Mouse (Mus musculus): Measurements from ENCODE around the gene Tmem97. TPM values are rescaled to one million over a fixed set of nuclear protein-coding genes. Genes with fewer than 3 reads are reported as not detected.
"Not testable (repeated sequence)": the region's sequence is repeated elsewhere in the genome, so short reads cannot be mapped to it uniquely, and the experiment has no call there.

The Tmem97 gene
- polyA plus RNA-seq, 1 experiment from 2014 or later, result 41.7 TPM

DNA sequence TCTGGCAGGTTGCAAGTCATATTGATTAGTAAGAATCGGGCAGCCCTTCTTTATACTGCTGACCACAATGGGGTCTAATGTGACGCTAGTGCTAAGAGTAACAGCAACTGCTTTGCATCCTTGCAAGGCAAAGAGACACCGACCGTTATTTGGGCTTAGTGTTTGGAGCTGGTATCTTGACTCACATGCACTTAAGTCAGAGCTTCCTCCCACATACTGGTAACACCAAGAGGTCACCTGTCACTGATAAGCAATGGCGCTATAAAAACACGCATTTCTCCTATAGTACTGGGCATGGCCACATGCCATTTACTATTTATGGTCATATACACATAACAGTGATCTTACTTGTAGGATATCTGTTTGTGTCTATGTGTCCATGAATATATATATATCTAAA is 32.3 kb upstream of the Tmem97 start:
- no peaks in the 10 kb centered on the region for H3K4me1 ChIP-seq (ENCODE audit: control insufficient read depth, insufficient read depth, low read length)
- no peak for ATAC-seq

DNA sequence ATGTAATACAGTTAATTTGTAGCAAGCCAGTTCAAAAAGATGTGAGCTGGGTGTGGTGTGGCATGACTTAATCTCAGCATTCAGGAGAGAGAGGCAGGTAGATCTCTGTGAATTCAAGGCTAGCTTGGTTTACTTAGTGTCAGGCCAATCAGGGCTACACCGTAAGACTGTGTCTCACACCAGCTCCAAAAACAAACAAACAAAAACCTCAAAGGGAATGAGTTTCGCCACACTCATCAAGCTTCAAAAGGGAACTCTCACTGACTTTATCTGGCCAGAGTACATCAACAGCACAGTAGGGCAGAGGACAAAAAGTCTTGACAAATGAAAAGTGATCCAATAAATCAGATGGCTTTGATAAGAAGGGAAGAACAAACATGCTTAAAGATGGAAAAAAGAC is 24.4 kb upstream of the Tmem97 start:
- Histone ChIP-seq H3K9ac (ENCODE audit: low read depth, low read length) (no peak overlapping the region), H3K36me3 (ENCODE audit: control insufficient read depth, insufficient read depth, low read length) (peaks cover 13% of the 10 kb centered on the region), H3K4me3 (ENCODE audit: low read depth, low read length) (no peak overlapping the region), H3K4me2 (ENCODE audit: low read length) (no peak overlapping the region), H3K27me3 (ENCODE audit: control insufficient read depth, insufficient read depth, low read depth, low read length) (no peaks in the 10 kb centered on the region), H3K9me3 (replicated peaks; ENCODE audit: control insufficient read depth, low read length, poor library complexity, severe bottlenecking) (no peaks in the 10 kb centered on the region), H3K27ac (ENCODE audit: low read length) (no peak overlapping the region), H3K4me1 (ENCODE audit: control insufficient read depth, insufficient read depth, low read length) (no peaks in the 10 kb centered on the region)
- 87% methylated on average over 2 of the region's 2 CpGs for WGBS
- ATAC-seq, result no peak

More for the DNA sequence above, 32.3 kb upstream of the Tmem97 start:
- Histone ChIP-seq H3K27me3 (ENCODE audit: control insufficient read depth, insufficient read depth, low read depth, low read length) (no peaks in the 10 kb centered on the region), H3K4me2 (ENCODE audit: low read length) (no peak overlapping the region), H3K9ac (ENCODE audit: low read depth, low read length) (no peak overlapping the region), H3K27ac (ENCODE audit: low read length) (no peak overlapping the region), H3K4me3 (ENCODE audit: low read depth, low read length) (no peak overlapping the region), H3K36me3 (ENCODE audit: control insufficient read depth, insufficient read depth, low read length) (peaks cover 20% of the 10 kb centered on the region), H3K9me3 (replicated peaks; ENCODE audit: control insufficient read depth, low read length, poor library complexity, severe bottlenecking) (no peaks in the 10 kb centered on the region)
- 90% methylated on average over 6 of the region's 6 CpGs for WGBS

DNA sequence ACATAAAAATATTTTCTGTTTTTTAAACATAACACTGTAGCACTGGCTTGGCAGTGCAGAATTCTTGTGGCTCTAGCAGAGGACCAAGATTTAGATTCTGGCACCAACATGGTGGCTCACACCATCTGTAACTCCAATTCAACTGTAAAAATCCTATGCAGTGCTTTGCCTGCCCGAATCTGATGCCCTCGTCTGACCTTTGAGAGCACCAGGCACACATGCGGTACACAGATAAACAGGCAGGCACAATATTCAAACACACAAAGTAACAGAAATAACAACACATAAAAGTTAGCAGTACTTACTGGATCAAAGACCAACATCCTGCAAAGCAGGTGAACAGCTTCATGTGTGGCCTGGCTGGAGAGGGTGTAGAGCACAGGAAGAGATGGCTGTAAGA is 24.0 kb upstream of the Tmem97 start:
- H3K27me3 ChIP-seq (ENCODE audit: control insufficient read depth, insufficient read depth, low read depth, low read length), result no peaks in the 10 kb centered on the region
- H3K9ac ChIP-seq (ENCODE audit: low read depth, low read length), result no peak overlapping the region
- no peak overlapping the region for H3K4me3 ChIP-seq (ENCODE audit: low read depth, low read length)
- peaks cover 15% of the 10 kb centered on the region for H3K36me3 ChIP-seq (ENCODE audit: control insufficient read depth, insufficient read depth, low read length)
- 100% methylated on average over 3 of the region's 3 CpGs for WGBS
- H3K27ac ChIP-seq (ENCODE audit: low read length), result no peak overlapping the region
- no peaks in the 10 kb centered on the region for H3K9me3 ChIP-seq (replicated peaks; ENCODE audit: control insufficient read depth, low read length, poor library complexity, severe bottlenecking)
- no peaks in the 10 kb centered on the region for H3K4me1 ChIP-seq (ENCODE audit: control insufficient read depth, insufficient read depth, low read length)
- no peak for ATAC-seq
- no peak overlapping the region for H3K4me2 ChIP-seq (ENCODE audit: low read length)

DNA sequence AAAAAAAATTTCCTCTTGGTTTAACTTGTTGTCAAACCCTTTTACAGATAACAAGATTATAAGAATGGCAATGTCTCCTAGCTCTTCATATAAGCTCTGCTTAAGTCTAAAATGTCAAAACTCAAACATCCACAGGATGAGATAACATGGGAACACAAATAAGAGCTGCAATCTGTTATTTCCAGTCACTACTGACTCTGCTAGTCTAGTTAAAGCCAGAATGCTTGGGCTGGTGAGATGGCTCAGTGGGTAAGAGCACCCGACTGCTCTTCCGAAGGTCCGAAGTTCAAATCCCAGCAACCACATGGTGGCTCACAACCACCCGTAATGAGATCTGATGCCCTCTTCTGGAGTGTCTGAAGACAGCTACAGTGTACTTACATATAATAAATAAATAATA is 23.5 kb upstream of the Tmem97 start:
- H3K4me3 ChIP-seq (ENCODE audit: low read depth, low read length); H3K27ac ChIP-seq (ENCODE audit: low read length); H3K9me3 ChIP-seq (replicated peaks; ENCODE audit: control insufficient read depth, low read length, poor library complexity, severe bottlenecking); H3K27me3 ChIP-seq (ENCODE audit: control insufficient read depth, insufficient read depth, low read depth, low read length); ATAC-seq; H3K9ac ChIP-seq (ENCODE audit: low read depth, low read length); H3K4me2 ChIP-seq (ENCODE audit: low read length); H3K4me1 ChIP-seq (ENCODE audit: control insufficient read depth, insufficient read depth, low read length): not testable (repeated sequence)
- 97% methylated on average over 3 of the region's 4 CpGs for WGBS
- peaks cover 15% of the 10 kb centered on the region for H3K36me3 ChIP-seq (ENCODE audit: control insufficient read depth, insufficient read depth, low read length)

DNA sequence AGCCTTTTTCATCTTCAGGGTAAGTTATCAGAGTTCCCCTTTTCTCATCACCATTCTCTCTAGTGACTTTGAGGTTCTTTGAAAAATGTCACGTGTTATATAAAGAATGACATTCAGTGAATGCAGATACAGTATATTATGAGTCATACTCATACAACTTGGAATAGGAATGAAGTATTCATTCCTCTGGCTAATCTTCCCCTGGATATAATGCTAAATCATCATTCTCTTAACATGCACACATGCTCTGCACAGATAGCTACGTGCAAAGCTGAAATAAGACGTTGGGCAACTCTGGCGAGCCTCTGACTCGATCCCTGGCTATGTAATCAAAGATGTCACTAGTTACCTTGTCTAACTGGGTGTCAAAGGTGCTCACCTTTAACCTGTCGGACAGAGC is 21.3 kb upstream of the Tmem97 start:
- Histone ChIP-seq H3K4me1 (ENCODE audit: control insufficient read depth, insufficient read depth, low read length) (no peaks in the 10 kb centered on the region), H3K4me3 (ENCODE audit: low read depth, low read length) (no peak overlapping the region), H3K9ac (ENCODE audit: low read depth, low read length) (no peak overlapping the region), H3K4me2 (ENCODE audit: low read length) (no peak overlapping the region), H3K27me3 (ENCODE audit: control insufficient read depth, insufficient read depth, low read depth, low read length) (no peaks in the 10 kb centered on the region), H3K36me3 (ENCODE audit: control insufficient read depth, insufficient read depth, low read length) (peaks cover 17% of the 10 kb centered on the region), H3K27ac (ENCODE audit: low read length) (no peak overlapping the region), H3K9me3 (replicated peaks; ENCODE audit: control insufficient read depth, low read length, poor library complexity, severe bottlenecking) (no peaks in the 10 kb centered on the region)
- no peak for ATAC-seq
- 94% methylated on average over 6 of the region's 6 CpGs for WGBS

DNA sequence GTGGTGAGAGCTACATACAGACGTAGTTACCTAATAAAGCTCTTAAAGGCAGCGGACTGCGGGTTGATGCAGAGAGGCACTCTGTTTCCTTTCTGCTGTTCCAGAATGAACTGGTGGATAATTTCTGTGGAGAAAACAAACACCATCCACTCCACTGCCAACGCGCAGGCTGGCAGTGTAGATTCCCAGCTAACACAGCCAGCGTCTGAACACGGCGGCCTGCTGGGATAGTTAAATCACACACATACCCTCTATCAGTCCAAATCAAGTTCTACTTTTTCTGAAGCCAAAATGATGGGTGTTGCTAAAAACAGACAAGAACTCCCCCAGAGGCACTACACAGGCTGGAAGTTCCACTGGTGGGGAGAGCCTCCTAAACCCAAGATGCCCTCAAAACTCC is 20.9 kb upstream of the Tmem97 start:
- Histone ChIP-seq H3K9me3 (replicated peaks; ENCODE audit: control insufficient read depth, low read length, poor library complexity, severe bottlenecking) (no peaks in the 10 kb centered on the region), H3K4me2 (ENCODE audit: low read length) (no peak overlapping the region), H3K9ac (ENCODE audit: low read depth, low read length) (no peak overlapping the region), H3K4me1 (ENCODE audit: control insufficient read depth, insufficient read depth, low read length) (no peaks in the 10 kb centered on the region), H3K36me3 (ENCODE audit: control insufficient read depth, insufficient read depth, low read length) (peaks cover 17% of the 10 kb centered on the region), H3K27me3 (ENCODE audit: control insufficient read depth, insufficient read depth, low read depth, low read length) (no peaks in the 10 kb centered on the region), H3K4me3 (ENCODE audit: low read depth, low read length) (no peak overlapping the region), H3K27ac (ENCODE audit: low read length) (no peak overlapping the region)
- WGBS, result 91% methylated on average over 8 of the region's 8 CpGs
- no peak for ATAC-seq

DNA sequence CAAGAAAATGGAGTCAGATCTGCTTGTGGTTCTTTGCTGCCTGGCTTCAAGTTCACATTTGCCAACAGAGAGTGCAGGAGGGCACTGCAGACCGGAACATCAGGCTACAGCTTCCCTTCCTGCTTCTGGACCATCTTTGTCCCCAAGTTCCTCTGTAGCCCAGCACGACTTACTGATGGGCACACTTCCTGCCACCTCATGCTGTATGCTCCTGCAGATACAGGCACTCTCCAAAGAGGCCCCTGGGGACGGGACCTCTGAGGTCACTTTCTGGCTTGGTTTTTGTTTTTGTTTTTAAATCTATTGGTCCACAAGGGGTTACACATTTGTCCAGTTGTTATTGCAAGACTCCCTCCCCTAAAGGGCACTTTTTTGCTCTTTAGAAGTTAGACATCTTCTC is 19.2 kb upstream of the Tmem97 start:
- no peaks in the 10 kb centered on the region for H3K4me1 ChIP-seq (ENCODE audit: control insufficient read depth, insufficient read depth, low read length)
- no peaks in the 10 kb centered on the region for H3K27me3 ChIP-seq (ENCODE audit: control insufficient read depth, insufficient read depth, low read depth, low read length)
- H3K9me3 ChIP-seq (replicated peaks; ENCODE audit: control insufficient read depth, low read length, poor library complexity, severe bottlenecking), result no peaks in the 10 kb centered on the region
- no peak for ATAC-seq
- no peak overlapping the region for H3K27ac ChIP-seq (ENCODE audit: low read length)
- no peak overlapping the region for H3K9ac ChIP-seq (ENCODE audit: low read depth, low read length)
- H3K4me3 ChIP-seq (ENCODE audit: low read depth, low read length), result no peak overlapping the region
- WGBS, result 80% methylated on average over 3 of the region's 3 CpGs
- H3K36me3 ChIP-seq (ENCODE audit: control insufficient read depth, insufficient read depth, low read length), result peaks cover 14% of the 10 kb centered on the region; the same call in 1 of the 2 replicates
- no peak overlapping the region for H3K4me2 ChIP-seq (ENCODE audit: low read length)

DNA sequence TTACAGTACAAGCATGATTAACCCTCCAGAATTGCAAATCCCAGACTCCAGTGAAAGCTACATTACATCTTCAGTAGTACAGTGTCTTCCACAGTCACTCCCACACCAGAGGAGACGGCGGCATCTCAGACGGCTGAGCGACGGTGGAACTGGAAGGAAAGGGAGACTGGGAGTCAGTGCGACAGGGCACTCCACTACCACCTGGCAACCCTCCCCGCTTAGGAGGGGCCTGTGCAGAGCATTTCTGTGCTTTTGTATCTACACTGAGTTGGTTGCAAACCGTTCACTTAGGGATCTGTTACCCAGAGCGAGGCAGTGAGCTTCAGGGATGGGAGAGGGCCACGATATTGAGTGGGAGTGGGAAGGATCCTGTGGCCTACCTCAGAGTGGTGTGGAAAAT is 18.2 kb upstream of the Tmem97 start:
- no peak for ATAC-seq
- 89% methylated on average over 10 of the region's 10 CpGs for WGBS
- Histone ChIP-seq H3K9ac (ENCODE audit: low read depth, low read length) (no peak overlapping the region), H3K4me3 (ENCODE audit: low read depth, low read length) (no peak overlapping the region), H3K36me3 (ENCODE audit: control insufficient read depth, insufficient read depth, low read length) (peaks cover 10% of the 10 kb centered on the region; the same call in 1 of the 2 replicates), H3K27me3 (ENCODE audit: control insufficient read depth, insufficient read depth, low read depth, low read length) (no peaks in the 10 kb centered on the region), H3K4me2 (ENCODE audit: low read length) (no peak overlapping the region), H3K4me1 (ENCODE audit: control insufficient read depth, insufficient read depth, low read length) (no peaks in the 10 kb centered on the region), H3K9me3 (replicated peaks; ENCODE audit: control insufficient read depth, low read length, poor library complexity, severe bottlenecking) (no peaks in the 10 kb centered on the region), H3K27ac (ENCODE audit: low read length) (no peak overlapping the region)

DNA sequence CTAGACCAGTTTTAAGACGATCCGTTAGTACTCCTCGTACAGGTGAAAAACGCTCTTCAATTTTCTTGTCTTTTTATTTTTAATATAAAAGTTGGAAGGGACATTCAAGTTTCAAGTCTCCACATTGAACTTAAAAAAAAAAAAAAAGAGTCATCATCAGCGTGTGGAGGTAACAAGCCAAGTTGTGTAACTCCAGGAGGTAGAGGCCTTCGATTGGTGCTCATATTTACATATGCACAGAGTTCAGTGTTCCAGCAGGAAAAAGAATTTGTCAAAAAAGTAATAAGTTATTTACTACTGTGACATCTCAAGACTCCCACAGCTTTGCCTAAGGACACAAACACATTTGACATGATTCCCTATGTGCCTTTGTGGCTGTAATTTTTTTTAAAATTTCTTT is 17.0 kb upstream of the Tmem97 start:
- H3K4me1 ChIP-seq (ENCODE audit: control insufficient read depth, insufficient read depth, low read length), result no peaks in the 10 kb centered on the region
- H3K36me3 ChIP-seq (ENCODE audit: control insufficient read depth, insufficient read depth, low read length), result peaks cover 10% of the 10 kb centered on the region; the same call in 1 of the 2 replicates
- no peak for ATAC-seq
- H3K9ac ChIP-seq (ENCODE audit: low read depth, low read length), result no peak overlapping the region
- H3K27ac ChIP-seq (ENCODE audit: low read length), result no peak overlapping the region
- H3K4me2 ChIP-seq (ENCODE audit: low read length), result no peak overlapping the region
- no peak overlapping the region for H3K4me3 ChIP-seq (ENCODE audit: low read depth, low read length)
- WGBS, result 91% methylated on average over 6 of the region's 6 CpGs
- H3K9me3 ChIP-seq (replicated peaks; ENCODE audit: control insufficient read depth, low read length, poor library complexity, severe bottlenecking), result no peaks in the 10 kb centered on the region
- no peaks in the 10 kb centered on the region for H3K27me3 ChIP-seq (ENCODE audit: control insufficient read depth, insufficient read depth, low read depth, low read length)

DNA sequence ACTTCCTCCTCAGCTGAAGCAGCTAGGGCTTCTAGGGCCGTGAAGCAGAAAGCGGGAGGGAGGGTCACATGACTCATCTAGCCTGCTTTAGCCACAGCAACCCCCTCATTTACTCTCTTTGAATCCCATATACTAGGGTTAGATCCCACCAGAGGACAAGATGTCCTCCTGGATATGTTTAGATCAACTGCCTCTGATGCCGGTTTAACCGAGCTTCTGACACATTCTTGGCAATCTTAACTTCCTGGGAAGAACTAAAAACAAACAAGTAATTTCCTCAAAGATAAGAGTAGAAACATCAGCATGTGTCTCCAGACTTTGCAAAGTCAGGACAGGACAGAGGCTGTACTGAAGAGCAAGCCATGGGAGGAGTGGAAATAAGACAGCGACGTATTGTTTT is 16.2 kb upstream of the Tmem97 start:
- ATAC-seq, result no peak
- Histone ChIP-seq H3K4me2 (ENCODE audit: low read length) (no peak overlapping the region), H3K4me3 (ENCODE audit: low read depth, low read length) (no peak overlapping the region), H3K27ac (ENCODE audit: low read length) (no peak overlapping the region), H3K9ac (ENCODE audit: low read depth, low read length) (no peak overlapping the region), H3K36me3 (ENCODE audit: control insufficient read depth, insufficient read depth, low read length) (peaks cover 7% of the 10 kb centered on the region; the same call in 1 of the 2 replicates), H3K27me3 (ENCODE audit: control insufficient read depth, insufficient read depth, low read depth, low read length) (no peaks in the 10 kb centered on the region), H3K9me3 (replicated peaks; ENCODE audit: control insufficient read depth, low read length, poor library complexity, severe bottlenecking) (no peaks in the 10 kb centered on the region), H3K4me1 (ENCODE audit: control insufficient read depth, insufficient read depth, low read length) (no peaks in the 10 kb centered on the region)
- WGBS, result 85% methylated on average over 6 of the region's 6 CpGs
